ENCODE assay signal across 20 mouse cellular contexts in genomic region chr5:123994468-123994867, GRCm38 (mm10). TPM values are rescaled to one million over a fixed set of nuclear protein-coding genes. Genes with fewer than 3 reads are reported as not detected.
DNase-seq lines count a peak whose midpoint lies in the region; ATAC-seq and TF ChIP-seq lines count a peak whose summit lies in the region.
"Had no signal": no experiment of that assay in that cellular context is flagged by ENCODE, and none has a peak within 500 bp of the region (broad histone marks: within the 10 kb centered on the region; RNA-seq: fewer than 3 reads in every experiment).

No protein-coding gene starts in this region.

- no peaks in the 10 kb centered on the region for H3K27me3 ChIP-seq in cerebellum, adult 2 months (ENCODE audit: control insufficient read depth, insufficient read depth, low read length)
- no peaks in the 10 kb centered on the region for H3K27me3 ChIP-seq in forebrain, embryonic 16.5 days (replicated peaks; ENCODE audit: control insufficient read depth, insufficient read depth, low read length)
- H3K27me3 ChIP-seq in forebrain, embryonic 12.5 days, result no peaks in the 10 kb centered on the region
- no peaks in the 10 kb centered on the region for H3K27me3 ChIP-seq in hindbrain, embryonic 15.5 days
- no peaks in the 10 kb centered on the region for H3K27me3 ChIP-seq in hindbrain, postnatal 0 days (ENCODE audit: insufficient read depth, low read length)
- H3K27me3 ChIP-seq: embryonic facial prominence, embryonic 13.5 days; heart, embryonic 12.5 days had no signal

- DNase-seq in cerebellum, postnatal 10 days, result peak; percentile 59 to 66
- DNase-seq in cerebellum, adult 2 months, result no peak
- no peak for DNase-seq in hindbrain, postnatal 0 days (ENCODE audit: low spot score)
- peak; percentile 71 for DNase-seq in lung, postnatal 36 days
- DNase-seq: adrenal gland, postnatal 10 days; B cell, adult 2 months; cerebellum, adult 11 months; cerebellum, adult 9-10 months; cerebellum, postnatal 36 days; gastrocnemius, postnatal 10 days had no signal

- no peak overlapping the region for H3K9ac ChIP-seq in forebrain, embryonic 16.5 days (replicated peaks; ENCODE audit: low read depth, low read length)
- H3K9ac ChIP-seq in forebrain, embryonic 12.5 days, result no peak overlapping the region
- no peak overlapping the region for H3K9ac ChIP-seq in hindbrain, embryonic 15.5 days
- no peak overlapping the region for H3K9ac ChIP-seq in hindbrain, postnatal 0 days (replicated peaks; ENCODE audit: low read length)
- H3K9ac ChIP-seq: embryonic facial prominence, embryonic 13.5 days; heart, embryonic 12.5 days; hindbrain, embryonic 14.5 days had no signal

- peaks cover 25% of the 10 kb centered on the region for H3K4me1 ChIP-seq in cerebellum, adult 2 months (ENCODE audit: control insufficient read depth, insufficient read depth, low read length)
- peaks cover 23% of the 10 kb centered on the region for H3K4me1 ChIP-seq in forebrain, embryonic 16.5 days (replicated peaks; ENCODE audit: control insufficient read depth, insufficient read depth, low read length)
- H3K4me1 ChIP-seq in forebrain, embryonic 12.5 days, result peaks cover 13% of the 10 kb centered on the region; the same call in 1 of the 2 replicates
- H3K4me1 ChIP-seq in hindbrain, embryonic 15.5 days (replicated peaks), result peaks cover 50% of the 10 kb centered on the region
- H3K4me1 ChIP-seq in hindbrain, postnatal 0 days (ENCODE audit: insufficient read depth, low read length), result peaks cover 7% of the 10 kb centered on the region; the same call in 1 of the 2 replicates

- no peak overlapping the region for H3K4me2 ChIP-seq in forebrain, embryonic 16.5 days (ENCODE audit: low read length)
- H3K4me2 ChIP-seq in forebrain, embryonic 12.5 days, result no peak overlapping the region
- H3K4me2 ChIP-seq in hindbrain, embryonic 15.5 days, result no peak overlapping the region
- H3K4me2 ChIP-seq in hindbrain, postnatal 0 days (ENCODE audit: low read depth, low read length), result no peak overlapping the region
- H3K4me2 ChIP-seq: embryonic facial prominence, embryonic 13.5 days; heart, embryonic 12.5 days; hindbrain, embryonic 14.5 days had no signal

- no peak for TF ChIP-seq POLR2A in cerebellum, adult 2 months (IDR thresholded peaks at IDR 0.05; ENCODE audit: borderline replicate concordance, insufficient read depth, low read length)

- H3K9me3 ChIP-seq in forebrain, embryonic 16.5 days (ENCODE audit: control insufficient read depth, low read length), result no peaks in the 10 kb centered on the region
- H3K9me3 ChIP-seq in forebrain, embryonic 12.5 days, result no peaks in the 10 kb centered on the region
- no peaks in the 10 kb centered on the region for H3K9me3 ChIP-seq in hindbrain, embryonic 15.5 days
- no peaks in the 10 kb centered on the region for H3K9me3 ChIP-seq in hindbrain, postnatal 0 days (ENCODE audit: low read length)
- H3K9me3 ChIP-seq: embryonic facial prominence, embryonic 13.5 days; G1E; heart, embryonic 12.5 days had no signal

- ATAC-seq in forebrain, embryonic 16.5 days, result no peak
- no peak for ATAC-seq in forebrain, embryonic 12.5 days (ENCODE audit: low FRiP score)
- ATAC-seq in hindbrain, embryonic 15.5 days (ENCODE audit: low FRiP score, low read depth), result no peak
- ATAC-seq in hindbrain, postnatal 0 days, result no peak
- ATAC-seq: CD4-positive, CD25-positive, alpha-beta regulatory T cell, adult 4 months; inflammation-experienced regulatory T-cells, adult 6 months; intestine, postnatal 0 days had no signal

- no peak overlapping the region for H3K4me3 ChIP-seq in cerebellum, adult 2 months (replicated peaks; ENCODE audit: insufficient read depth, low read depth, low read length)
- no peak overlapping the region for H3K4me3 ChIP-seq in forebrain, embryonic 16.5 days (replicated peaks; ENCODE audit: low read length)
- H3K4me3 ChIP-seq in forebrain, embryonic 12.5 days (replicated peaks), result no peak overlapping the region
- no peak overlapping the region for H3K4me3 ChIP-seq in hindbrain, embryonic 15.5 days
- no peak overlapping the region for H3K4me3 ChIP-seq in hindbrain, postnatal 0 days (ENCODE audit: low read length)
- H3K4me3 ChIP-seq: embryonic facial prominence, embryonic 13.5 days; heart, embryonic 12.5 days had no signal

- TF ChIP-seq CTCF in cerebellum, adult 2 months (IDR thresholded peaks at IDR 0.05; ENCODE audit: borderline replicate concordance, insufficient read depth, low read depth, low read length), result no peak
- TF ChIP-seq CTCF in hindbrain, postnatal 0 days (IDR thresholded peaks at IDR 0.05; ENCODE audit: low read depth), result no peak

- WGBS in cerebellum, adult 2 months, result 40% methylated on average over 7 of the region's 7 CpGs
- WGBS in forebrain, embryonic 16.5 days, result 85% methylated on average over 7 of the region's 7 CpGs
- WGBS in forebrain, embryonic 12.5 days, result 93% methylated on average over 7 of the region's 7 CpGs
- 78% methylated on average over 7 of the region's 7 CpGs for WGBS in hindbrain, embryonic 15.5 days
- WGBS in hindbrain, postnatal 0 days, result 66% methylated on average over 7 of the region's 7 CpGs

- H3K27ac ChIP-seq in cerebellum, adult 2 months (ENCODE audit: insufficient read depth, low read length), result no peak overlapping the region
- H3K27ac ChIP-seq in forebrain, embryonic 16.5 days (ENCODE audit: low read length), result peak overlapping the region; percentile 77; the same call in 1 of the 2 replicates
- no peak overlapping the region for H3K27ac ChIP-seq in forebrain, embryonic 12.5 days
- peak overlapping the region; percentile 62 for H3K27ac ChIP-seq in hindbrain, embryonic 15.5 days (replicated peaks)
- no peak overlapping the region for H3K27ac ChIP-seq in hindbrain, postnatal 0 days
- H3K27ac ChIP-seq: embryonic facial prominence, embryonic 13.5 days had no signal

- no peaks in the 10 kb centered on the region for H3K36me3 ChIP-seq in forebrain, embryonic 16.5 days (ENCODE audit: control insufficient read depth, insufficient read depth)
- 0 out of 2 replicates have a peak, but pooled peaks cover 4% of the 10 kb centered on the region for H3K36me3 ChIP-seq in forebrain, embryonic 12.5 days (replicated peaks)
- no peaks in the 10 kb centered on the region for H3K36me3 ChIP-seq in hindbrain, embryonic 15.5 days
- peaks cover 14% of the 10 kb centered on the region; the same call in 1 of the 2 replicates for H3K36me3 ChIP-seq in hindbrain, postnatal 0 days (ENCODE audit: insufficient read depth, low read length)
- H3K36me3 ChIP-seq: heart, embryonic 12.5 days had no signal

RNA-seq across cellular contexts. Expression of gene Hip1r, which starts 21.0 kb away (rescaled TPM):
- 41.8 and 42.4 TPM in 2 replicates for polyA plus RNA-seq in cerebellum, adult 2 months (2012; rRNA removed)
- 33.3 and 35.7 TPM in 2 replicates for polyA plus RNA-seq in forebrain, embryonic 16.5 days (2015; fragmentation: Nextera tagmentation; extraction: Ambion mirVana)
- 16.0 and 17.9 TPM in 2 replicates for polyA plus RNA-seq in forebrain, embryonic 12.5 days (2016; fragmentation: Nextera tagmentation; extraction: Ambion mirVana)
- polyA plus RNA-seq in hindbrain, embryonic 15.5 days (2015; fragmentation: Nextera tagmentation; extraction: Ambion mirVana), result 33.9 and 34.2 TPM in 2 replicates
- total RNA-seq in hindbrain, postnatal 0 days (2014; rRNA removed), result 46.9 and 65.5 TPM in 2 replicates
- polyA plus RNA-seq in hindbrain, postnatal 0 days (2015; fragmentation: Nextera tagmentation; extraction: Ambion mirVana), result 32.6 and 33.9 TPM in 2 replicates

RNA-seq across cellular contexts. Expression of gene Vps37b, which starts 37.6 kb away (rescaled TPM):
- 41.7 and 47.5 TPM in 2 replicates for polyA plus RNA-seq in cerebellum, adult 2 months (2012; rRNA removed)
- 104 and 112 TPM in 2 replicates for polyA plus RNA-seq in forebrain, embryonic 16.5 days (2015; fragmentation: Nextera tagmentation; extraction: Ambion mirVana)
- polyA plus RNA-seq in forebrain, embryonic 12.5 days (2016; fragmentation: Nextera tagmentation; extraction: Ambion mirVana), result 70.5 and 73.4 TPM in 2 replicates
- polyA plus RNA-seq in hindbrain, embryonic 15.5 days (2015; fragmentation: Nextera tagmentation; extraction: Ambion mirVana), result 75.5 and 82.4 TPM in 2 replicates
- 104 and 110 TPM in 2 replicates for total RNA-seq in hindbrain, postnatal 0 days (2014; rRNA removed)
- polyA plus RNA-seq in hindbrain, postnatal 0 days (2015; fragmentation: Nextera tagmentation; extraction: Ambion mirVana), result 94.0 and 95.1 TPM in 2 replicates

Comparison
In these comparisons a context has a peak if more than half of its experiments do, and no peak if none do; other contexts are left out.
1. DNase-seq: peak in cerebellum, postnatal 10 days (2 of 2) and lung, postnatal 36 days (single experiment); none in cerebellum, adult 2 months (0 of 2) and hindbrain, postnatal 0 days (single experiment).
2. H3K27ac ChIP-seq: peak in forebrain, embryonic 16.5 days (single experiment) and hindbrain, embryonic 15.5 days (single experiment); none in cerebellum, adult 2 months (single experiment), forebrain, embryonic 12.5 days (single experiment) and hindbrain, postnatal 0 days (single experiment).